Mouse (Mus musculus) naive thymus-derived CD4-positive, alpha-beta T cell, adult 2 months (primary cell): ENCODE data around the gene Tmem125.
"Not testable (repeated sequence)": the region's sequence is repeated elsewhere in the genome, so short reads cannot be mapped to it uniquely, and the experiment has no call there.

Experiments
- DNase-seq: peaks from one replicate; pipeline ENCODE4 v3.0.0-alpha.2; 2011; ENCODE audit warnings: low read depth

The Tmem125 gene

GRCm38 (mm10) chr4:118543592-118544260 is at the start of gene Tmem125:
TSS of gene Tmem125 (minus strand) at chr4:118544044.
- peak; percentile 6 for DNase-seq

GRCm38 (mm10) chr4:118589733-118590130 is 45.9 kb upstream of the Tmem125 start:
- DNase-seq, result no peak

- no peak for DNase-seq
Measured at GRCm38 (mm10) chr4:118589053-118589732, 45.3 kb upstream of the Tmem125 start.

- no peak for DNase-seq
Measured at GRCm38 (mm10) chr4:118582629-118583028, 38.8 kb upstream of the Tmem125 start.

GRCm38 (mm10) chr4:118581508-118581907 is 37.7 kb upstream of the Tmem125 start:
- no peak for DNase-seq

GRCm38 (mm10) chr4:118579313-118579712 is 35.5 kb upstream of the Tmem125 start:
- no peak for DNase-seq

GRCm38 (mm10) chr4:118576097-118576496 is 32.3 kb upstream of the Tmem125 start:
- peak; percentile 51 for DNase-seq

- DNase-seq, result no peak
Measured at GRCm38 (mm10) chr4:118571441-118571840, 27.6 kb upstream of the Tmem125 start.

- DNase-seq, result no peak
Measured at GRCm38 (mm10) chr4:118569320-118569719, 25.5 kb upstream of the Tmem125 start.

GRCm38 (mm10) chr4:118568709-118569108 is 24.9 kb upstream of the Tmem125 start:
- DNase-seq, result no peak

GRCm38 (mm10) chr4:118566161-118566676 is 22.4 kb upstream of the Tmem125 start:
- DNase-seq, result peak; percentile 16

GRCm38 (mm10) chr4:118564926-118565279 is 21.1 kb upstream of the Tmem125 start:
- DNase-seq, result no peak

- DNase-seq, result no peak
Measured at GRCm38 (mm10) chr4:118564062-118564925, 20.4 kb upstream of the Tmem125 start.

GRCm38 (mm10) chr4:118553039-118553649 is 9.3 kb upstream of the Tmem125 start:
- DNase-seq, result no peak

GRCm38 (mm10) chr4:118548130-118548480 is 4.3 kb upstream of the Tmem125 start:
- peak; percentile 67 for DNase-seq

GRCm38 (mm10) chr4:118547424-118548129 is 3.7 kb upstream of the Tmem125 start:
- not testable (repeated sequence) for DNase-seq

GRCm38 (mm10) chr4:118544441-118545127 is 740 bp upstream of the Tmem125 start:
- DNase-seq, result no peak

GRCm38 (mm10) chr4:118543158-118543530 is 700 bp downstream of the Tmem125 start:
- peak; percentile 6 for DNase-seq

- no peak for DNase-seq
Measured at GRCm38 (mm10) chr4:118542510-118543157, 1.2 kb downstream of the Tmem125 start.

- DNase-seq, result no peak
Measured at GRCm38 (mm10) chr4:118539904-118540303, 3.9 kb downstream of the Tmem125 start.
